Mouse (Mus musculus): ENCODE data around the gene Ncbp2. TPM values are rescaled to one million over a fixed set of nuclear protein-coding genes. Genes with fewer than 3 reads are reported as not detected.
A peak's percentile ranks its signal among the peaks of the same experiment; 100 is the strongest.

Gene Ncbp2
- polyA plus RNA-seq, 1 experiment, result 32.6 TPM

DNA sequence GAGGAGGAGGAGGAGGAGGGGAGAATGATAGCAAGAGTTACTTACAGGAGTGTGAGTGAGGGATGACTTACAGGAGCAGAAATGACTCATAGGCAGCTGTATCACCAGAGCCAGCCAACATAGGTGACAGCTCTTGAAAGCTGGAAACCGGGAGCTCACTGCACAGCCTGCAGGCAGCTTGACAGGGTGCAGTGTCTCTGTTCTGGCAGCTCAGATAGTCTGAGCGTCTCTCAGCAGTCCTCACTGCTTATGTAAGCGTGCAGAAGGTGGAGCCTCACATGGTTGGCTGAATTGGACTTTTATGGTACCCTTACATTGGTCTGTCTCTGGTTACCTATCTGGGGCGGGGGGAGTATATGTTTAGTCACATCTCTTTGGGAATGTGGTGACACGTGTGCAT, 61.6 kb downstream of the Ncbp2 start:
- TF ChIP-seq POLR2A (IDR thresholded peaks at IDR 0.05; ENCODE audit: control insufficient read depth, low read depth, low read length) (no peak), CTCF (IDR thresholded peaks at IDR 0.05; ENCODE audit: control insufficient read depth, insufficient read depth, insufficient replicate concordance, low read depth, low read length) (0 out of 2 replicates have a peak, but pooled peaks have one; percentile 9)
- H3K27me3 ChIP-seq (ENCODE audit: control insufficient read depth, insufficient read depth, low read length), result no peaks in the 10 kb centered on the region
- no peak overlapping the region for H3K4me3 ChIP-seq (ENCODE audit: control insufficient read depth, low read depth, low read length)
- H3K27ac ChIP-seq (ENCODE audit: control insufficient read depth, insufficient read depth, low read depth, low read length), result no peak overlapping the region
- H3K4me1 ChIP-seq (ENCODE audit: control insufficient read depth, insufficient read depth, low read length), result peaks cover 2% of the 10 kb centered on the region; the same call in 1 of the 2 replicates
- H3K36me3 ChIP-seq (ENCODE audit: control insufficient read depth, insufficient read depth, low read length), result no peaks in the 10 kb centered on the region

DNA sequence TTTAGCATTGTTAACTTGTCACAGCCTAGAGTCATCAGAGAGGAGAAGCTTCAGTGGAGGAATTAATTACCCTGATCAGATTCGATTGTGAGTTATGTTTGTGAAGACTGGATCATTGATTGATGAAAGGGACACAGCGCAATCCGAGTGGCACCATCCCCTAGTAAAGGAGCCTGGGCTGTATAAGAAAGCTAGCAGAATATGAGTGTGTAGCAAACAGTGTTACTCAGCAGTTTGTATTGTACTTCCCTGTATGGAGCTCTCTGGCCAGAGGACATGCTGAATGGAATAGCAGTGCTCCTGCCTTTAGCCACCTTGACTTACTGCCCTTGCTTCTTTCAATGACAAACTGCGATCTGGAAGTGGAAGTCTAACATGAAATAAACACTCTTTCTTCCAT, 62.0 kb downstream of the Ncbp2 start:
- TF ChIP-seq POLR2A (IDR thresholded peaks at IDR 0.05; ENCODE audit: control insufficient read depth, low read depth, low read length), result no peak
- no peak for TF ChIP-seq CTCF (IDR thresholded peaks at IDR 0.05; ENCODE audit: control insufficient read depth, insufficient read depth, insufficient replicate concordance, low read depth, low read length)
- Histone ChIP-seq H3K27me3 (ENCODE audit: control insufficient read depth, insufficient read depth, low read length) (no peaks in the 10 kb centered on the region), H3K4me3 (ENCODE audit: control insufficient read depth, low read depth, low read length) (no peak overlapping the region), H3K36me3 (ENCODE audit: control insufficient read depth, insufficient read depth, low read length) (no peaks in the 10 kb centered on the region), H3K4me1 (ENCODE audit: control insufficient read depth, insufficient read depth, low read length) (peaks cover 2% of the 10 kb centered on the region; the same call in 1 of the 2 replicates), H3K27ac (ENCODE audit: control insufficient read depth, insufficient read depth, low read depth, low read length) (no peak overlapping the region)

Other genes with a start within 250 kb of the Ncbp2 start
- 7.5 and 8.3 TPM in 2 replicates for gene Meltf, start 69.7 kb upstream of the Ncbp2 start, polyA plus RNA-seq (2012; rRNA removed)
- 0.12 and 0.24 TPM in 2 replicates for gene Pigz, start 14.7 kb upstream of the Ncbp2 start, polyA plus RNA-seq (2012; rRNA removed)
- 43.6 and 53.7 TPM in 2 replicates for gene 0610012G03Rik, start within 50 bp of the Ncbp2 start, polyA plus RNA-seq (2012; rRNA removed)
- gene Senp5, start 54.8 kb downstream of the Ncbp2 start, polyA plus RNA-seq (2012; rRNA removed), result 3.2 and 4.3 TPM in 2 replicates
- gene Pak2, start 130.8 kb downstream of the Ncbp2 start, polyA plus RNA-seq (2012; rRNA removed), result 6.9 and 7.3 TPM in 2 replicates
- gene Pigx, start 151.2 kb downstream of the Ncbp2 start, polyA plus RNA-seq (2012; rRNA removed), result 7.6 and 8.5 TPM in 2 replicates
- 33.5 and 33.9 TPM in 2 replicates for gene Cep19, start 151.3 kb downstream of the Ncbp2 start, polyA plus RNA-seq (2012; rRNA removed)
- 4.1 and 4.5 TPM in 2 replicates for gene Nrros, start 217.1 kb downstream of the Ncbp2 start, polyA plus RNA-seq (2012; rRNA removed)
- gene Bex6, start 231.3 kb downstream of the Ncbp2 start, polyA plus RNA-seq (2012; rRNA removed), result 1.6 and 1.9 TPM in 2 replicates

Measured in testis, adult 2 months (tissue).